Mouse (Mus musculus) cerebellum, adult 9-10 months (tissue): ENCODE measurements around the gene Il10rb.

Experiments
- DNase-seq: peaks from one replicate; pipeline ENCODE4 v3.0.0; 2022

The Il10rb gene

GRCm38 (mm10) chr16:91455868-91456267 is 49.9 kb downstream of the Il10rb start:
- DNase-seq: no peak

DNA sequence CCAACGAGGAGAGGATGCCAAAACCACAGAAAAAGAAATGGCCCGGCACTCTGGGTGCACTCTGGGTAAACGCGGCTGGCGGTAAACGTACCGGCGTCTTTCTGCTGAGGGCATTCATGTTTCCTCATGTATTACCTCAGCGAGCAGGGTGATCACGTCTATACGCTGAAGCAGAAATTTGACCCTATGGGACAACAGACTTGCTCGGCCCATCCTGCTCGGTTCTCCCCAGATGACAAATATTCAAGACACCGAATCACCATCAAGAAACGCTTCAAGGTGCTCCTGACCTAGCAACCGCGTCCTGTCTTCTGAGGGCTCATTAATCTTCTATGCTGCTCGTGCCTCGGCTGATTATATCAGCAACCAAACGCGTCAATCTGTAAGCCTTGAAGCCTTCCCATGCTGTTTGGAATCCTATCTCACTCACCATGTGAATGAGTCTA is 52.4 kb downstream of the Il10rb start:
- no peak for DNase-seq

DNA sequence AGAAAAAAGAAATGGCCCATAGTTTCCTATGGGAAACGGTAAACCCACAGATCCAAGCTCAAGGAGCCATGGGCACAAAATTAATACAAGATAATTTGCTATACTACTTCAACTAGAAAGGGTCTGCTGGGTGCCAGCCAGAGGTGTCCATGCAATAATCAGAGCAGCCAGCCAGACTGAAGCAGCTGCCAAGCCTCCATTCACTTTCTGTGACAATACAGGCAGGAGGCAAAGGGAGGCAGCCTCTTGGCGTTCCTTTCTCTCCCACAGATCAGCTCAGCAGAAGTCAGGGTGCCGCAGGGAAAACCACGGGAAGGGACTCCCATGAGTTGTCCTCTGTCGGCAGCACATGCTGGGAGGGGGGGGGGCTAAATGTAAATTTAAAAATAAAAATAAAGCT is 53.0 kb downstream of the Il10rb start:
- DNase-seq: no peak

GRCm38 (mm10) chr16:91459396-91459795 is 53.4 kb downstream of the Il10rb start:
- no peak for DNase-seq

DNA sequence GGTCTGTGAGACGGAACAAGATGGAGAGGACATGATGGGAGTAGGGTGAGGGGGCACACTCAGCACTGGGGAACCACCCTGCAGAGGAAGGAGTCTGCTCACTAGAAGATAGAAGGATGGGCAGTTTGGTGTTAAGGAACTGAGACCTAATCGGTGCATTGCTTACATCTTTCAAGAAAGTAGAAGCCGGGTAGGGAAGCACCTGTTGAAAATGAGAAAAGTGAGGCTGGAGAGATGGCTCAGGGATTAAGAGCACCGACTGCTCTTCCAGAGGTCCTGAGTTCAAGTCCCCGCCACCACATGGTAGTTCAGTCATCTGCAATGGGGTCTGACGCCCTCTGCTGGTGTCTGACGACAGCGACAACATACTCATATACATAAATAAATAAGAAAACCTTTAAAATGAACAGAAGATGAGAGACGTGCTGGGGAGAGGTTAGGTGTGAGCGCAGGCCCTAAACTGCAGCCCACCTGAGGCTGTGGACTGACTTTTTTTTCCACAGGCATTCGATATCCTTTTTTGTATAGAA is 53.9 kb downstream of the Il10rb start:
- DNase-seq: no peak

DNA sequence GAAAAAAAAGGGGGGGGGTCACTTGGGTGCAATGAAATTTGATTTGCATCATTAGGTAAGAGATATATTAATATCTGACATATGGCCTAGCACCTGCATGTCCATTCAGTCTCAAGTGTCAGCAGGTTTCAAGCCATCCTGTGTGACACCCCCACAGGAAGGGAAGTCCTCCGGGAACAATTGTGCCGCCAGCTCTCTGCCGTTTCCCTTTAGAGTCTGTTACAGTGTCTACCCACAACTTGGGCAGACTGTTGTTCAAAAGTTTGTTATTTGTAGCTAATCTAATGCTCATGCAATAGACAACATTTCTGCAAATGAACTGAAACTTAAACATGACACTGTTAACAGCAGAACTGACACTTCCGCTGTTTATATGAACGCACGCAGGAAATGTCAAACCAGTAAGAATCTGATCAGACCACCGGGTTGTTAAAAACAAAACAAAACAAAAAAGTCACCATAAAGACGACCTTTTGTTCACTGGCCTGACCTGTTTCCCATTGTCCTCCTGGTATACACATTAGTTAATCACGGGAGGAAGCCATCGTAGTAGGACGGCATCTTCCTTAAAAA is 55.2 kb downstream of the Il10rb start:
- DNase-seq: no peak

DNA sequence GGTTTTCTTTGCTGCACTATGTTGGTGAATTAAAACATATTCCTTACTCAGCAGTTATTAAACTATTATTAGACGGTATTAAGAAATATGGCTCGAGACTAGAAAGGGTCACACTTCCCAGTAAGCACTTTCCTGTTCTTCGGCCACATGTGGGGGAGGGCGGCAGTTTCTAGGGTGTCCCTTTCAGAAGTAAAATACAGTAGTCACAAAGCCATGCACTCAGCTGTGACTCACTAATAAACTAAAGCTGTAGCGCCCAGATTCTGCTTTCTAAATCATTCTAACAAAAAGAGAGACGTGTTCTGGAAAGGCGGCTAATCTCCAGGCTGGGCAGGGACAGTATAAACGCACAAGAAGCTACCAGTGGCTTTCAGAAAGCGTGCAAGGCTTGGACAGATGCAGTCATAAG is 55.8 kb downstream of the Il10rb start:
- no peak for DNase-seq

GRCm38 (mm10) chr16:91462644-91463043 is 56.7 kb downstream of the Il10rb start:
- DNase-seq: no peak

DNA sequence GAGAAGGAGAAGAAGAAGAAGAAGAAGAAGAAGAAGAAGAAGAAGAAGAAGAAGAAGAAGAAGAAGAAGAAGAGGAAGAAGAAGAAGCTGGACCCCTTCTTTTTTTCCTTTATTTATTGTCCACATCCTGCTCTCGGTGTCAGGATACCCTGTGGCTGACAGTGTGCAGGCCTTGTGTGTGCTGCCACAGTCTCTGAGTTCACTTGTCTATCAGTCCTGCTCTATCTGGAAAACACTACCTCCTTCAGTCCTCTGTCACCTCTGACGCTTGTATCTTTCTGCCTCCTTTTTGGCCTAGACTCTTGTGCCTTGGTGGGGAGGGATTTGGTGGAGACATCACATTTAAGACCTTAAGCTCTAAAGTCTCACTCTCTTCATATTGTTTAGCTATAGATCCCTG is 57.4 kb downstream of the Il10rb start:
- no peak for DNase-seq

GRCm38 (mm10) chr16:91463836-91464400 is 58.0 kb downstream of the Il10rb start:
- DNase-seq: peak; percentile 12

GRCm38 (mm10) chr16:91464594-91465504 is 58.9 kb downstream of the Il10rb start:
- peak; percentile 85 for DNase-seq

DNA sequence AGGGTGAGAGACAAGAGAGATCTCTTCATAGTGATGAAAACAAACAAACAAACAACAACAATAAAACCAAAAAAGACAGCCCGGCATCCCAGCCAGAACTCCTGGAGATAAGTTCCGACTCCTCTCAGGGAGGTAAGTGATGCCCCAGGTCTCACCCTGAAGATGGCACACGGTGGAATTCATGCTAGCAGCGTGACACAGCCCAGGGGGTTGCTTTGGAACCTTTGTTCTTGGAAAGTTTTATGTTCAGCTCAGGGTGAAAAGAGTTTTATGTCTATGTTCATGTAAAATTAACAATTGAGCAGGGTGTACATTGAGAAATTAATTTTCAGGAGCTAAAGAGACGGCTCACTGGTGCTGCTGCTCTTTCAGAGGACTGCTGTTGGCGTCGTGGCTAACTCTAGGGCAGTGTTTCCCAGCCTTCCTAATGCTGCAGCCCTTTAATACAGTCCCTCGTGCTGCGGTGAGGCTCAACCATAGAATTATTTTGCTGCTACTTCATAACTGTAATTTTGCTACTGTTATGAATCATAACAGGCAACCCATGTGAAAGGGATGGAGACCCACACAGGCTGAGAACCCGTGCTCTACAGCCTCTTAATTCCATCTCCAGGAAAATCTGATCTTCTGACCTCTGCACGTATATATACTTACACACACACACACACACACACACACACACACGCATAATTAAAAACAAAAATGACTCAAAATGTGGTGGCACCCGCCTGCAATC is 59.7 kb downstream of the Il10rb start:
- no peak for DNase-seq

DNA sequence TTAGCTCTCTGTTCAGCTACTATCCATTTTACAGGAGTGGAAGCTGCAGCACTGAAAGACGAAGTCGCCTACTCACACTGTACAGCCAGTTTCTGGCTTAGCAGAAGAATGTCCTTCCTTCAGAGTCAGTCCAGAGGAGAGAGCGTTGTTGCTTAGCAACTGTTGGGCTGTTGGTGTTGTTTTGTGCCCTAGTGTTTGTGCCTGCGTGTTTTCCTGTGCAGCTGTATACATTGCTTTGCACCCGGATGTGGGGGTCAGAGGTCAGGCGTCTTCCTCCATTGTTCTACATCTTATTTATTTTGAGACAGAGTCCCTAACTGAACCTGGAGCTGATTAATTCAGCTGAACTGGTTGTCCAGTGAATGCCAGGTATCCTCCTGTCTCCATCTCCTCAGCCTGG is 60.6 kb downstream of the Il10rb start:
- DNase-seq: no peak

DNA sequence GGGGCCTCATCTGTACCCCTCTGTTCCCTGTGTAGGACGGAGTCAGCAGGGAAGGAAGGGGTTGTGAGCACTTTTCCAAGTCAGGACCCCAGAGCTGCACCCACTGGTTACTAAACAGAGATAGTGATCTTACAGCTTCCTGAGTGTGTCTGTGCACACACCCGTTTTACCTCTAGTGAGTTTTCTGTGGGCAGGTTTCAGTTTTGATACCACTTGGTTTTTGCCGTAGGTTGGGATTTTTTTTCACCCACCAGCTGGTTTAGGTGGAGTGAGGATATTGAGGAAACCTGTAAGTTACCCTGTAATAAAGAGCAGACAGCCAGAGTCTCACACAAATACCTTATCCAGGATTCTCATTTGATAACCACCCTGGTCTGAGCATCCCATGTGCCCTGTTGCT is 64.5 kb downstream of the Il10rb start:
- DNase-seq: no peak

DNA sequence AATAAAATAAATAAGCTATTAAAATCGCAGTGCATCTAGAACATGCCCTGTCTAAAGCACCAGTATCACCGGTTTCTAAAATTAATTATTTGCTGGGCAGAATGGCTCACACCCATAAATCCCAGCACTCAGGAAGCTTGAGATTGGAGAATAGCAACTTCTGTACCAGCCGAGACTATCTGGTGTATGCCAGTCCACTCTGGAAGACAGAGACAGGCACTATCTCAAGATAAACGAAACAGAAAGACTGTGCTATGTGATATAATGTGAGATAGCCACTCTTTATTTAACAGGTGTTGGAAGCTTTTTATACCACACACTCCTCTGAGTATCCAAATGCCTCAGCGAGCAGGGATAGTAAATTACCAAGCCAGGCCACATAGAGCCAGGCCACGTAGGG is 65.5 kb downstream of the Il10rb start:
- DNase-seq: no peak
